Mouse (Mus musculus): ENCODE data around the gene Mbtps2.

The Mbtps2 gene

DNA sequence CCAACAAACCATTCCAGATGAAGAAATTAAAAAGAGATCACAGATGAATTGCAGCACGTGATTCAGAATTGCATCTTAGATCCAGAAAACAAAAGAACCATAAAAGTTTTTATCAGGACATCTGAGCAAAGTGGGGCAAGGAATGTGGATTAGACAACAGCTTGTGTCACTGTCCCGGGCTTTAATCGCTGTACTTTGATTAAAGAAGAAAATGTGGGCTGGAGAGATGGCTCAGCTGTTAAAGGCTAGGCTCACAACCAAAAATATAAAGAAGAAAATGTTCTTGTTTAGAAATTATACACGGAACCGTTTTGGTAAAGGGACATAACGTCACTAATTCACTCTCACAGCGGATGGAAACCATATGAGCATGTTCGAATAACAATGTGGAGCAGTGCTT lies 98.5 kb downstream of the Mbtps2 start:
- DNase-seq: no peak

- no peak for DNase-seq
Measured at GRCm38 (mm10) chrX:157493159-157493558, 105.4 kb downstream of the Mbtps2 start.

DNA sequence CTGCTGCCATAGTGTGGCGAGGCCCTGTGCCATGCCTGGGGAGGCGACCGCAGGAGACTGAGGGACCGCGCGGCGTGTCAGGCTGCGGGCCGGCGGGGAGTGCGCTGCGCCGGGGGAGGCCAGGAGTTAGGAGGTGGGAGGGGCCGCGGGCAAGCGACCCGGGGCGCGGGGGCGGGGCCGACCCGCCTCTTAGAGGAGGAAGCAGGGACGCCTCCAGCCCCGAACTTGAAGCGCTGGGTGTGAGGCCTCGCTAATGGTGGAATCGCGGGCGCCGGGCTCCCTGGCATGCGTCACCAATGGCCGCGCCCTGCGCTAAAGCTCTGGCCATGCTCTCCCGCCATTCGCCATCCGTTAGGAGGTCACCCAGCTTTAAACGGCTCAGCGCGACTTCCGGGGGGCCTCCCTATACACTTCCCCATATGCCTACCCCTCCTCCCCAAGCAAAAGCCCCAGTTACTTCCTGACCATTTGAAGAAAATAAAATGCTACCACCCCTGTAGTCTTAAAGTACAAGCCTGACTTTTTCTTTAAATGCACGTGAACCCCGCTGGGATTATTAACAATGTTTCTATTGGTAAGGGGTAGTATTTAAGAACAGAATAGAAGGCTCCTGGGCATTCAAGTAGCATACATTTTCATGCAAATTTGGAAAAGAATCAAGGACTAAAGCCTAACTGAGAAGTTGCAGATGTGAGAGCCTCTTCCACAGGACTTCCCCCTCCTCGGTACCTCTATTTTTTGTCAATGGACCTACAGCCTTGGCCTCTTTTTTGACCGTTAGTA lies 106.4 kb downstream of the Mbtps2 start, which contains the start of gene Sms:
Gene Sms (minus strand): TSS at position 344 of the 783 bp plus-strand sequence.
- DNase-seq: peak; percentile 73

GRCm38 (mm10) chrX:157491145-157491935 lies 107.2 kb downstream of the Mbtps2 start:
- DNase-seq: peak; percentile 38

DNA sequence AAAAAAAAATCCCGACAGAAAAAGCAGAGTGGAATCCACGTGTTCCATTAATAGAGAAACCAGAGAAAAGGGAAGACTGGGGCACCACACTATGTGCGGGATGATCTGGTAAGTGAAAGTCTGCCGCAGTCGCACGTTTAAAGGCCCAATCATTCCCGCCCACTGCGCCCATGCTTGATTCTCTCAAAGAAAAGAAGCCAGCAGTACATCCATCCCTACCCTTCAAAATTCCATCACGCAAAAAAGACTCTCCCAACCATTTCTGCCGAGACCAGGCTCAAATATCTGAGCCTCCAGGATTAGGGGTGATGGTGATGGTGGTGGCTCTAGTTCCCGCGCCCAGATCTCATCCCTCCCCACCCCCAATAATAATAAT lies 107.8 kb downstream of the Mbtps2 start:
- no peak for DNase-seq

- DNase-seq: no peak
Measured at GRCm38 (mm10) chrX:157489871-157490721, 108.4 kb downstream of the Mbtps2 start.

GRCm38 (mm10) chrX:157488831-157489230 lies 109.7 kb downstream of the Mbtps2 start:
- DNase-seq: no peak

GRCm38 (mm10) chrX:157486765-157487164 lies 111.8 kb downstream of the Mbtps2 start:
- DNase-seq: peak; percentile 22
